Mouse (Mus musculus) bone marrow, adult 2 months (tissue): ENCODE results near the gene Wee2.

Source experiments
- CTCF ChIP-seq: fragments of 200-500 bp; IDR thresholded peaks from 2 replicates; pipeline ENCODE4 v1.5.1; 2011; ENCODE audit warnings: low read length, control low read depth; ENCODE audit not compliant: control insufficient read depth, insufficient read depth
- POLR2A ChIP-seq: fragments of 200-500 bp; IDR thresholded peaks from 2 replicates; pipeline ENCODE4 v1.6.1; 2011; ENCODE audit warnings: low read depth, mild to moderate bottlenecking, control low read depth, low read length, borderline replicate concordance; ENCODE audit not compliant: control insufficient read depth

DNA sequence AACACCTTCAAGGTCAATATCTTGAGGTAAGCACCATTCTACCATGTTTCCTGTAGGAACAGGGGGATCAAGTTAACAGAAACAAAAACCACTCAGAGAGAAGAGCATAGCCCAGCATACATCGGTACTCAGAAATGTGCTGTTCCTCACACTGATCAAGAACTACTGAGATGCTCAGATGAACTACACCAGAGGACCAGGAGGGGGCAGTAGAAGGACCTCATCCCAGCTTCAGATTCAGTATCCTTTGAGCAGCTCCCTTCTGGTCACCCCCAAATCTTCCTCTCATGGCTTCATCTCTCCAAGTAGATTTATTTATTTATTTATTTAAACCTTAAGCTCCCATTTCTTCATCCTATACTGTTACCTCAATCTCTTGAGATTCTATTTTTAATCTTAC lies 15.1 kb upstream of the Wee2 start:
- TF ChIP-seq CTCF (peak; percentile 67), POLR2A (no peak)
